Mouse (Mus musculus): ENCODE data around the gene Sat2.
A peak's percentile ranks its signal among the peaks of the same experiment; 100 is the strongest.

Gene Sat2

GRCm38 (mm10) chr11:69632284-69633089, 10.7 kb downstream of the Sat2 start, which contains the start of gene Fxr2:
Fxr2 (plus strand) TSS chr11:69632990.
- peak; percentile 100 for DNase-seq (ENCODE audit: low spot score)

DNA sequence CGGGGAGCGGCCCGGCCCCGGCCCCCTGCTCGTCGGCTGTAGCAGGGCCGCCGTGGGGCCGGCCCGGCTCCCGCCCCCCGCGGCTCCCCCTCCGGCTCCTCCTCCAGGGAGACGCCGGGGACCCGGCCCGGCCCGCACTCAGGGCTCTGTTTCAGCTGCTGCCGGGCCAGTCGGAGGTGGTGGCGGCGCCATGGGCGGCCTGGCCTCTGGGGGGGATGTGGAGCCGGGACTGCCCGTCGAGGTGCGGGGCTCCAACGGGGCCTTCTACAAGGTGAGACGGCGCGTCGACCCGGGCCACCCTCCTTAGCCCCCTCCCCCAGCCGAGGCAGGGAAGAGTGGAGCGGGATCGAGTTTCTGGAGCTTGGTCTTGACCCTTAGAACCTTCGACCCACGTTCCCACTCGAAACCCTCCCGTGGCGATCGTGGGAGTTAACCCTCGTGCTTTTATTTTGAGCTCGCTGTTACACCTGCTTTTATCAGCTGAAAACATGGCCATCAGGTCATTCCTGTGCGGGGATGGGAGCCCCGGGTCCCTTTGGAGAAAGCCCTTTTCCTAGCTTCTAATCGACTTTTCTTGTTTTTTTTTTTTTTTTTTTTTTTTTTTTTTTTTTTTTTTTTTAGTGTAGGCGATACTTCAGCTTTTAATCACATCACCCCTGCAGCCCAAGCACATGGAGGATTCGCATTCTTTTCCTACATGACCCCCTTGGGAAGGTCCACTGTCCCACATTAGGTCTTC, 11.5 kb downstream of the Sat2 start:
- DNase-seq (ENCODE audit: low spot score) = no peak

DNA sequence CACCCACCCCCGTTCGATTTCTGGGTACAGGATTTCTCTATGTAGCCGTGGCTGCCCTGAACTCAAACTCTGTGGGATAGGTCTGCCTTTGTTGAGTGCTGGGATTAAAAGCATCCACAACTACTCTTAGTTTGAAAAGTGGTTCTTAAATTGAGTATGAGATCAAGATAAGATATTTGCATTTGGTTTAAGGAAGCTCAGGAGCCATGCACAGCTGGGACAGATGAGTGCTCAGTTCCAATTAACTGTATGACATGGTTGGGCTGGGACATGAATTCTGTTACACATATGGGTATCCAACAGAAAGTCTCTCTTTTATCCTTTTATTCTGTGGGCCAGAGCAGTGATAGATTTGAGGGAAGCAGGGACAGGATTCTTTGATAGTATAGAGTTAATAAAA, 13.6 kb downstream of the Sat2 start:
- DNase-seq (ENCODE audit: low spot score) = no peak

DNA sequence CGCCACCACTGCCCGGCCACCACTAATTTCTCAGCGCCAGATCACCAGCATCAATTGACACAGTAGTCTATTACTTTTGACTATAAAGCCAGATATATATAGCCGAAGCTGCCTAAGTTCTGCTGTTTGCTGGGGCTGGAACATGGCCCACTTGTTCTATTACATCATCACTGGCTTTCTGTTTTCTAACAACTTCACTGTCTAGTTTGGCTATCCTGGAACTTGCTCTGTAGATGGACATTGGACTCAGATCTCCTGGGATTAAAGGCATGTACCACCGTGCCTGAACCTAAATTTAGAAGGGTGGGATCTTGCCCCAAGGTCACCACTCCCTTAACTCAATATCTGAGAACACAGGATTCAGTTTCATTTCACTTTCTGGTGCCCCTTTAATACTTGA, 24.0 kb downstream of the Sat2 start:
- no peak for DNase-seq (ENCODE audit: low spot score)

- no peak for DNase-seq (ENCODE audit: low spot score)
Observed at GRCm38 (mm10) chr11:69653399-69653798, 31.6 kb downstream of the Sat2 start.

DNA sequence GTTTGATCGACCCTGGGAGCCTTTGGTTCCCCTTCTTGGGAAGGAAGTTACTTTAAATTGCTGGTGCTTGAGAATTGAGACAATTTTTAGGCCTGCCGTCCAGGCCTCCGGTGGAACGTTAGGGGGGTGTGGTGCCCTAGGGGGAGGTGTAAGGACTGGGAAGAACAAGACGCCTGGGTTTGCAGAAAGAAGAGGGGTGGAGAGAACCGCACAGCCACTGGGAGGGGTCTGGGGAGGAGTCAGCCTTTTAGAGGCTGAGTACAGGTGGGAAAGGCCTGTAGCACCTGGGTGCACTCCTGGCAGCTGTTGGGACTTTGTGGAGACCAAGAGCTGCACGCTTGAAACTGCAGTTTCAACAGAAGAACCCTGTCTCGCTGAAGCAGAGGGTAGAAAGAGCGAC, 32.9 kb downstream of the Sat2 start:
- peak; percentile 19 for DNase-seq (ENCODE audit: low spot score)

DNA sequence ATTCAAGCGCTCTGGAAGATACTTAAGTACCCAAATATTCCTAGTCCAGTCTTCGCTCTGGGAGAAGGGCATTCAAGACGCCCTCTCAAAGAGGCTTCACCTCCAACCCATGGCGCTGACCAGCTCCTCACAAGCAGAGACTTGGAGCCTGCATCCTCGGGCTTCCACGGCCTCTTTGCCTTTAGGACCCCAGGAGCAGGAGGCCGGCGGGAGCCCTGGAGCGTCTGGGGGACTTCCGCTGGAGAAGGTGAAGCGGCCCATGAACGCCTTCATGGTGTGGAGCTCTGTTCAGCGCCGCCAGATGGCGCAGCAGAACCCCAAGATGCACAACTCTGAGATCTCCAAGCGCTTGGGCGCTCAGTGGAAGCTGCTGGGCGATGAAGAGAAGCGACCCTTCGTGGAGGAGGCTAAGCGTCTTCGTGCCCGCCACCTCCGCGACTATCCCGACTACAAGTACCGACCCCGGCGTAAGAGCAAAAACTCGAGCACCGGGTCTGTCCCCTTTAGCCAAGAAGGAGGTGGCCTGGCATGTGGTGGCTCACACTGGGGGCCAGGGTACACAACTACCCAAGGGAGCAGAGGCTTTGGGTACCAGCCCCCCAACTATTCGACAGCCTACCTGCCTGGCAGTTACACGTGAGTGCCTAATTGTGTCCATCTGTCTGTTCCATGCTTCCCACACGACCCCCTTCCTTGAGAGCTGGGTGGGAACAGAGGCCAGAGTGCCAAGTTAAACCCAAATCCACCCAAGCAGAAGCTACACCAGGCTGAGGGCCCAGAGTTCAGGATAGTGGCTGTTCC, 33.6 kb downstream of the Sat2 start, which contains the start of gene Sox15:
TSS of gene Sox15 (plus strand) at position 51 of the 801 bp plus-strand sequence.
- DNase-seq (ENCODE audit: low spot score) = peak; percentile 72

DNA sequence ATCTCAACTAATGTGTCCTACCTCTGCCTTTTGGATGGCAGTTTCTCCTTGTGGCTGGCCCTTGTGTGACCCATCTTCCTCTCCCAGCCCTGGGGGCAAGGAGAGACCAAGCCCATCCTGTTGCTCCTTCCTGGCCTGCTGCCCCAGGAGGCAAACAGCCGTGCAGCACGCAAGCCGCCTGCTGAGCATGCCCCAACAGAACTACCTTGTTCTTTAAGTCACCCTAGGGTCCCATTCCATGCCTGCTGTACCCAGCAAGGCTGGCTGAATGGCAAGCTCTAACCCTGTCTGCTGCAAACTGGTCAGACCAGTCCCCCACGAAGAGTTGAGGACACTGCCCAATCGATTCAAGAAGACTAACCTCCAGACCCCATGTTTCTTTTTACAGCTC, 34.2 kb downstream of the Sat2 start:
- DNase-seq (ENCODE audit: low spot score) = no peak

- DNase-seq (ENCODE audit: low spot score) = peak; percentile 23
Observed at GRCm38 (mm10) chr11:69656617-69657461, 35.0 kb downstream of the Sat2 start.

GRCm38 (mm10) chr11:69657462-69657881, 35.6 kb downstream of the Sat2 start:
- no peak for DNase-seq (ENCODE audit: low spot score)

- peak; percentile 62 for DNase-seq (ENCODE audit: low spot score)
Observed at GRCm38 (mm10) chr11:69661221-69661881, 39.5 kb downstream of the Sat2 start.

DNA sequence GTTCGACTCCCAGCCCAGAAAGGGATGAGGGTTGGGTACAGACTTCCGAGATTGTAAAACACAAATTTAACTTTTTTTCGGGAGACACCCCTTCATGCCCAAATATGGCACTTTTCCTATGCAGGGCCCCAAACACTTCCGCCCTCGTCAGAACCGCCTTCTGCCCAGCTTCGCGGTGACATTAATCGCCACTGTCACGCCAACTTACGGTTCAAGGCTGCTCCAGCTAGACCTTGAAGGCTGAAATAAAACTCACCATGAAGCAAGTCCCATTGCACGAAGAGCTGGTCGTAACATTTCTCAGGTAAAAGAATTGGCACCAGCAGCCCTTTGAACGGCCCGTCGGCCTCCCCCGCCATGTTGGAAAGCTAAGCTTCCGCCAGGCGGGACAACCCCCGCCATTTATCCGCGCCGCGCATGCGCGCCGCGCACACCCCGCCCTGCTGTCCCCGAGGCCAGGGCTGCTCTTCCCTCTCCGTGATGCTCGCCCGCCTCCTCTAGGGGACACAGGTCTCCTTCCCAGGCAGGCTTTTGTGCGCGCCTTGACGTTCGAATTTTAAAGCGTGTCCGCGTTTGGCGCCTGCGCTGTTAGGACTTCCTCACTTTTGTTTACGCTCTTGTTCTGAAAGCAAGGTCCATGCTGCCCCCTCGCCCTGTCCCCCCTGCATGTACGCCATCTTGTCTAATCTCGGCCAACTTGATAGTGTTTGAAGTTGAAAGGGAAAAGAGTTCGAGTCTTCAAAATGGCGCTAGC, 40.6 kb downstream of the Sat2 start, which contains the start of gene Mpdu1:
TSS of gene Mpdu1 (minus strand) at position 430 of the 754 bp plus-strand sequence.
- peak; percentile 94 for DNase-seq (ENCODE audit: low spot score)

DNA sequence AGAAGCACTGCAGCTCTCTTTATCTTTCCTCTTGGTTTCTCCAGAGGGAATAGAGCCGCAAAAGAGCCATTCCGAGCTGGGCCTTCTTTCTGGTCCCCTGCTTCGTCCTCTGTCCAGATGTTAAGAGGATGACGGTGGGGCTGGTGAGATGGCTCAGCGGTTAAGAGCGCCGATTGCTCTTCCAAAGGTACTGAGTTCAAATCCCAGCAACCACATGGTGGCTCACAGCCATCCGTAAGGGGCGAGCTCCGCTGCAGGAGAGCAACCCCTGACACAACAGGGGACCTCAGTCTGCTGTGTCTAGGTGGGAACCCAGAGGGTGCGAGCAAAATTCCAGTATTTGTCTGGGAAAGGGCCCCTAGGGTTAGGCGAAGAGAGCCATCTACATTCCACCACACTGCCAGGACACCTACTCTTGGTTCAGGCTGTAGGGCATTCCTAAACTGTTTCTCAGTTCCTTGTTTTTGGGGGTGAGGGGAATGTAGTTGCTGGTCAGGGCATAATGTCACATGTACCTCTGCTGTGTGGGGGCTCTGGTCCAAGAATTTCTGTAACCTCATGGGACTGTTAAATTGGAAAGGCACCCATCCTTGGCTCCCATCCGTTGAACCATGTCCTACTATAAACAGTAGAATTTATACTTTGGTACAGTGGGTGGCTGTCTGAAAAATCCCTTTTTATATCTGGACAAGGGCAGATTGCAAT, 41.3 kb downstream of the Sat2 start:
- peak; percentile 32 for DNase-seq (ENCODE audit: low spot score)

GRCm38 (mm10) chr11:69663795-69664194, 42.0 kb downstream of the Sat2 start:
- no peak for DNase-seq (ENCODE audit: low spot score)

GRCm38 (mm10) chr11:69664841-69665240, 43.0 kb downstream of the Sat2 start:
- DNase-seq (ENCODE audit: low spot score) = no peak

DNA sequence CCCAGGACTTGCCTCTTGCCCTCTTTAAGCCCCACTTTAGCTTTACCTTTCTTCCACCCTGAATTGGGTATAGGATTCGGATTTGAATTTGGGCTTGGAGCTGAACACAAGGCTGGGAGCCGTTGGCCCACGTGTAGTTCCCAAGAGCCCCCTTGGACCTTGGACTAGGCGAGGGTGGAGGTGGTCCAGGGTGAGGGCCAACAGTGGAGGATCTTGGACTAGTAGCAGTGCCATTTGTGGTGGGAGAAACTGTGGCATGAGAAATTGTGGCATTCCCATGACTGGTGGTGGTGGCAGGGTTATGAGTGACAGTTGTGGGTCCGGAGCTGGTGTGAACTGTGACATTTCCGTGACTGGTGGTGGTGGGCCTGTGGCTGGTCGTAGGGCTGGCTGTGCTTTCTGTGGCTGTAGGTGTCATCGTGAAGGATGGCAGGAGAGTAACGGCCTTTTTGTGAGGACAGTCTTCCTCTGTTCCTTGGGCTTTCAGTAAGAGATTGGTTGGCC, 43.7 kb downstream of the Sat2 start:
- no peak for DNase-seq (ENCODE audit: low spot score)

DNA sequence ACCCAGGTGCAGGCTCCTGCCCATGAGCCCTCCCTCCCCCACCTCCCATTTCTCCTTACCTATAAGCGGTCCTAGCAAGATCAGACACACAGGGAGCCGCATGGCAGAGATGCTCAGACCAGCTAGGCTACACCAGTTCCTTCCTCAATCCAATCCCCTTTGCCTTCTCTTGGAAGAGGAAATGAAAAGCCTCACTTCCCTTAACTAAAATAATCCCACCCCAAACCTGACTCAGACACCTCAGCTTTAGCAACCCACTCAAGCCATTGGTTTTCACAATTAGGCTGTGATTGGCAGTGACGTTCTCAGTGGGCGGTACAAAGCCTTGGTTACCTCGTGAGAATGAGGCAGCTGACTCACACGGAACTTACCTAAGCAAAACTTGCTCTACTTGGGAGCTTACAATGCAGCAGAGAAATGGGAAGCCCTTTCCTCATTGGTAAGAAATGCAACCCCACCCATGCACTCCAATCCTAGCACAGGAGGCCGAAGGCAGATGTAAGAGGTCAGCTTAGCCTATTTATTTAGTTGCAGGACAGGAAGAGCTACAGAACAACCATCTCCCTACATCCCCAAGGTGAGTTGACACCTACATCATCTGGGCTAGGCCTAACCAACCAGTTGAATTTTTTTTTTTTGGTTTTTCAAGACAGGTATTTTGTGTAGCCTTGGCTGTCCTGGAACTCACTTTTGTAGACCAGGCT, 44.3 kb downstream of the Sat2 start, which contains the start of gene Cd68:
TSS of gene Cd68 (minus strand) at position 193 of the 704 bp plus-strand sequence.
- peak; percentile 20 for DNase-seq (ENCODE audit: low spot score)

DNA sequence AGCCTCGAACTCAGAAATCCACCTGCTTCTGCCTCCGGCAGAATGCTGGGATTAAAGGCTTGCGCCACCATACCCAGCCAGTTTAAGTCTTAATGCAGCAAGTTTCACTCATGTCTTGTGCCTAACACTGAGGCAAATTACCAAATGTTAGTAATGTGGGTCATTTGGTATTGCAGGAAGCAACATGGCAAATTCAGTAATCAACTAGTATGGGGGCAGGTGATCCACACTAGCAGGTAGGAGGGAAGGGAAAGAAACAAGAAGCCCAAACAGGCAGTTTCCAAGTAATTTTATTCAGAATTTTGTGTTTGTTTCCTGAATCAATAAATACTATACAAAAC, 44.8 kb downstream of the Sat2 start:
- DNase-seq (ENCODE audit: low spot score) = no peak
